Mouse (Mus musculus) yolk sac, embryonic 10.5 days (tissue): ENCODE measurements at regions not wholly inside any gene's neighbourhood (a gene's known extent, or its start where the extent isn't known, plus 50 kb on each side); places are given as distances from the start of the nearest gene placed in this dataset.

Experiments used
- DNase-seq: peaks from one replicate; pipeline ENCODE4 v3.0.0-alpha.2; 2017; ENCODE audit warnings: low spot score

- DNase-seq: no peak
Observed at GRCm38 (mm10) chr1:45745136-45745535, 49.8 kb upstream of the Wdr75 start.
